Comparison of ENCODE assay signal across 16 mouse cellular contexts in genomic region chr9:53614286-53614685, GRCm38 (mm10).
"Had no signal": no experiment of that assay in that cellular context is flagged by ENCODE, and none has a peak within 500 bp of the region (broad histone marks: within the 10 kb centered on the region; RNA-seq: fewer than 3 reads in every experiment).

No protein-coding gene starts in this region.

- H3K9ac ChIP-seq: neural tube, embryonic 13.5 days; neural tube, embryonic 15.5 days; stomach, embryonic 15.5 days had no signal

- H3K27me3 ChIP-seq: neural tube, embryonic 13.5 days; neural tube, embryonic 15.5 days; stomach, embryonic 15.5 days had no signal

- H3K4me3 ChIP-seq: neural tube, embryonic 13.5 days; neural tube, embryonic 15.5 days; stomach, embryonic 15.5 days had no signal

- H3K4me2 ChIP-seq: neural tube, embryonic 13.5 days; neural tube, embryonic 15.5 days; stomach, embryonic 15.5 days had no signal

- DNase-seq: retina, postnatal 1 day; right cerebral cortex, adult 18-20 months; right cerebral cortex, postnatal 14 days; right cerebral cortex, postnatal 25 days; right cerebral cortex, postnatal 4 days; spleen, adult 18-20 months; thymus, adult 18-20 months; thymus, adult 2 months; thymus, postnatal 14 days; thymus, postnatal 25 days; thymus, postnatal 36 days; thymus, postnatal 4 days had no signal

- H3K9me3 ChIP-seq: neural tube, embryonic 13.5 days; neural tube, embryonic 15.5 days; stomach, embryonic 15.5 days had no signal

- H3K27ac ChIP-seq: neural tube, embryonic 13.5 days; neural tube, embryonic 15.5 days; stomach, embryonic 15.5 days; stomach, postnatal 0 days had no signal
